Mouse (Mus musculus) inflammation-experienced regulatory T-cells, adult 6 months (primary cell): Measurements from ENCODE around the gene Aak1. TPM values are rescaled to one million over a fixed set of nuclear protein-coding genes. Genes with fewer than 3 reads are reported as not detected.
"Not testable (repeated sequence)": the region's sequence is repeated elsewhere in the genome, so short reads cannot be mapped to it uniquely, and the experiment has no call there.

Experiments
- ATAC-seq: one replicate; pipeline ENCODE4 v1.8.0; 2017
- polyA plus RNA-seq, 3 experiments: library from polyadenylated mRNA; unstranded; fragments of 100-300 nt; shearing (Covaris generic); gene quantifications; one replicate each; pipeline ENCODE4 v1.2.1; 2017

Gene Aak1
- polyA plus RNA-seq, 3 experiments from 2014 or later = 23.9 to 27.8 (median 24.9) TPM

- no peak for ATAC-seq
Observed at GRCm38 (mm10) chr6:86841949-86842348, 7.4 kb upstream of the Aak1 start.

GRCm38 (mm10) chr6:86843636-86844035, 5.7 kb upstream of the Aak1 start:
- ATAC-seq = no peak

GRCm38 (mm10) chr6:86846467-86846866, 2.9 kb upstream of the Aak1 start:
- no peak for ATAC-seq

GRCm38 (mm10) chr6:86847816-86848215, 1.5 kb upstream of the Aak1 start:
- ATAC-seq = peak; percentile 4

- ATAC-seq = no peak
Observed at GRCm38 (mm10) chr6:86848580-86848914, 770 bp upstream of the Aak1 start.

- ATAC-seq = no peak
Observed at GRCm38 (mm10) chr6:86849692-86850445, 552 bp downstream of the Aak1 start.

GRCm38 (mm10) chr6:86850588-86850987, 1.3 kb downstream of the Aak1 start:
- ATAC-seq = peak; percentile 60

- no peak for ATAC-seq
Observed at GRCm38 (mm10) chr6:86851561-86851960, 2.2 kb downstream of the Aak1 start.

- no peak for ATAC-seq
Observed at GRCm38 (mm10) chr6:86853928-86854327, 4.6 kb downstream of the Aak1 start.

- no peak for ATAC-seq
Observed at GRCm38 (mm10) chr6:86854941-86855340, 5.6 kb downstream of the Aak1 start.

GRCm38 (mm10) chr6:86858606-86859005, 9.3 kb downstream of the Aak1 start:
- ATAC-seq = no peak

- ATAC-seq = no peak
Observed at GRCm38 (mm10) chr6:86860732-86861463, 11.6 kb downstream of the Aak1 start.

- peak; percentile 84 for ATAC-seq
Observed at GRCm38 (mm10) chr6:86864358-86864757, 15.0 kb downstream of the Aak1 start.

- ATAC-seq = peak; percentile 77
Observed at GRCm38 (mm10) chr6:86870335-86870734, 21.0 kb downstream of the Aak1 start.

GRCm38 (mm10) chr6:86871783-86872182, 22.5 kb downstream of the Aak1 start:
- ATAC-seq = peak; percentile 77

GRCm38 (mm10) chr6:86874711-86875375, 25.5 kb downstream of the Aak1 start:
- ATAC-seq = no peak

GRCm38 (mm10) chr6:86876451-86876850, 27.1 kb downstream of the Aak1 start:
- ATAC-seq = no peak

- not testable (repeated sequence) for ATAC-seq
Observed at GRCm38 (mm10) chr6:86878656-86879055, 29.3 kb downstream of the Aak1 start.

- no peak for ATAC-seq
Observed at GRCm38 (mm10) chr6:86879314-86879713, 30.0 kb downstream of the Aak1 start.

GRCm38 (mm10) chr6:86884230-86884629, 34.9 kb downstream of the Aak1 start:
- ATAC-seq = no peak

- ATAC-seq = no peak
Observed at GRCm38 (mm10) chr6:86884746-86885145, 35.4 kb downstream of the Aak1 start.

- no peak for ATAC-seq
Observed at GRCm38 (mm10) chr6:86885816-86886529, 36.7 kb downstream of the Aak1 start.

- no peak for ATAC-seq
Observed at GRCm38 (mm10) chr6:86886803-86887202, 37.5 kb downstream of the Aak1 start.
